Mouse (Mus musculus) heart, postnatal 14 days (tissue): ENCODE measurements around the gene Cntfr. TPM values are rescaled to one million over a fixed set of nuclear protein-coding genes. Genes with fewer than 3 reads are reported as not detected.

Experiments used
- DNase-seq, 2 experiments: peaks; one replicate each; pipeline ENCODE4 v3.0.0; 2021 to 2022
- intact Hi-C: fragments of 180-260 bp; cut with DNase I; formaldehyde crosslinking; loops from one replicate; pipeline ENCODE4 v1.15.1; 2025
- total RNA-seq, 2 experiments: library from RNA; stranded (reverse); gene quantifications; 2 replicates each; pipeline ENCODE4 v1.2.3; 2021

Gene Cntfr
- total RNA-seq, 2 experiments from 2014 or later = 2.0 to 5.1 TPM

- DNase-seq = no peak
- intact Hi-C loops = loop anchor here (2.0 kb wide), 1 partner anchor 41 kb away; the partner anchor contains the start of gene Cntfr
Measured at GRCm38 (mm10) chr4:41655525-41655924, 41.4 kb downstream of the Cntfr start.

GRCm38 (mm10) chr4:41654217-41654616 lies 42.7 kb downstream of the Cntfr start:
- peak; percentile 64 to 75 for DNase-seq
- intact Hi-C loops = loop anchor here (2.0 kb wide), 1 partner anchor 43 kb away; the partner anchor contains the start of gene Cntfr

DNA sequence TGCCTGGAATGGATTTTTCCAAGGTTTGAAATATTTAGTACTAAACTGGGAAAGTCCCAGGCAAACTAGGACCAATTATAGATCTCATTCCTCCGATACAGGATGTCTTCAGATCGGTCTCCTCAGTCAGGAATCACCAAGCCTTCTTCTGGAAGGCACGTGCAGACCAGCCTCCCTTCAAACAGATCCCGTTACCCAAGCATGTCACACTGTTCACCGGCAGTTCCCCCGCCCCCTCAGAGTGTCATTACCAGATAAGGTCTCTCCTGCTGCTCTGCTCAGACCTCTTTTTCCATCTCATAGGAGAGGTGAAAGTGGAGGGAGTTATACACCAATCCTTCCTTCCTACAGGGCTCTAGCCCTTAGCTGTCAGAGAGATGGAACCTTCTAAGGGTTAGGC lies 43.2 kb downstream of the Cntfr start:
- DNase-seq = no peak
- intact Hi-C loops = loop anchor here (1.0 to 2.0 kb wide), 4 partner anchors 39 to 185 kb away; partner anchors contain the start of gene Cntfr

DNA sequence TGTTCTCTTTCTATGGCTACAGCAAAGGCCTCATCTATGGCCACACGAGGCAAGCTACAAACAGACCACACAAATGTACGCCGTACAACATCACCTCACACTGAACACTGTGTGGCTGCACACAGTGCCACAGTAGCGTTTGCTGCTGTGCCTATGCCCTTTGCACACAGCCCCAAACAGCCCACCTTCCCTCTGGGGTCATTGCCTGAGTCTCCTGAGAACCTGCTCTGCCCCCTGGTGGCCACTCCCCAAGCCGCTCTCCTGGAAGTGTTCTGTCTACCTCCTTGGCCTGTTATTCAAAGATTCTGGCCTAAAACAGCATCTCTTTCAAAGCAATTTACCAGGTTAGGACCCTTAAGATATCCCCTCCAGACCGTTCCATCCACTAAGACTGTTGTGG lies 43.6 kb downstream of the Cntfr start:
- intact Hi-C loops = loop anchor here (1.0 to 2.0 kb wide), 3 partner anchors 38 to 185 kb away; no protein-coding TSS in a partner anchor
- peak; percentile 75 to 85 for DNase-seq

- no peak for DNase-seq
- intact Hi-C loops = no loop called here
Measured at GRCm38 (mm10) chr4:41648627-41649026, 48.3 kb downstream of the Cntfr start.

DNA sequence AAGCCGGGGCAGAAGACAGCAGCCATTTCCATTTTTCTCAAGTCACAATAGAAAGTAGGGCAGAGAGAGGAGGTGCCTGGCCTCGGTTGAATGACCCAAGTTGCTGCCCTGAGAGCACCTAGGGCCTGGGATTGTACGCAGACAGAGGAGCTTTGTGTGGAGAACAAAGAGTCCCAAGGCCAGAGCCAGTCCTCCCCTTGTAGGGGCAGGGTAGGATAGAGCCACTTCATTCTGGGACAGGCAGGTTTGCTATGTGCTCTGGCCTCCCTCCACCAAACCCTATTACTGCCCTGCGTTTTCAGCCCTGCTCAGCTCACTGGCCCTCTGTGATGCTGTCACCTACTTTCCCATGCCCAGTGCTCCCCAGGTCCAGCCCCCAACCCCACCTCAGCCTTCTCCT lies 48.7 kb downstream of the Cntfr start:
- intact Hi-C loops = no loop called here
- DNase-seq = no peak

DNA sequence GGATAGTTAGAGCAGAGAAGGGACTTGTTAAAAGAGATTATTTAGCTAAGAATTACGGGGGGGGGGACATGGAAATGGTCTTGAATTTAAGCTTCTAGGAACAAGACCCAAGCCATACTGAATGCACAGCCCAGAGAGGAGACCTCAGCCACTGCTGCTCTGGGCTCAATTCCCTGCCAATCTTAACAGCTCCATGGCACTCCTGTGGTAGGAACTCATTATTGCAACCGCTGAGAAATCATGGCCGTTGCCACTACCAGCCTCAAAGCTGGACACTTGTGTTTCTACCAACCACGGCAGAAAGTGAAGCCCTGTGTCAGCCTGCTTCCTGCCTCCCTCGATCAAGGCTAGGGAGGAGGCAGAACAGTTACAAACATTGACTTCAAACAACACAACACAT lies 51.4 kb downstream of the Cntfr start:
- intact Hi-C loops = no loop called here
- DNase-seq = peak in 1 of 2 experiments; percentile 52

GRCm38 (mm10) chr4:41641199-41641822 lies 55.6 kb downstream of the Cntfr start:
- intact Hi-C loops = no loop called here
- DNase-seq = no peak

GRCm38 (mm10) chr4:41639913-41640507 lies 56.9 kb downstream of the Cntfr start, which contains the start of gene Enho:
Gene Enho, minus strand, starts transcription at chr4:41640324.
- DNase-seq = peak; percentile 97 to 98
- intact Hi-C loops = no loop called here

DNA sequence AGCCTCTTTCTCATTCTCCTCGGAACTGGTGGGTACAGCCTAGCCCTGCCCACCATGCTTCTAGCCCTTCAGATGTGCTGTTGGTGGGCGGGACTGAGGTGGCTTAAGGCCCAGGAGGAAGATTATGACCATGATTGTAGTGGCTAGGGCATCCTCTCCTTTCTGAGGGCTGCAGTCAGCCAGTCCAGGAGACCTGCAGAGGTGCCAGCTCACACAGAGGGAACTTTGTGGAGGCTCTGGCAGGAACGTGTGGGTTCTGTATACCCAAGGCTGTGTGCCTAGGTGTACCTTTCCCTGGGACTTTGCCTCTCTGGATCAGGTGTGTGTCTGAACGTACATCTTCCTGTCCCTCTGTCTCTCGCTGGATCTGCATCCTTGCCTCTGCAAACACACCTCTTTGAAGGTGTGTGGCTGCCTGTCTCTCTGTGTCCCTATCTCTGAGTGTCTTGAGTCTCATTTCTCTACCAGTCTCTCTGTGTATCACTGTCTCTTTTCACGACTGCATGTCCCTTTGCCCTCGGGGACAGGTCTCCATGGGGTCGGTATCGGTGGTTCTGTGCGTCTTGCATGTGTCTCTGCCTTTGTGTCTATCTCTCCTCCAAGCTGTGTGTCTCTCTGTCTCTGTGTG lies 57.6 kb downstream of the Cntfr start:
- no peak for DNase-seq

DNA sequence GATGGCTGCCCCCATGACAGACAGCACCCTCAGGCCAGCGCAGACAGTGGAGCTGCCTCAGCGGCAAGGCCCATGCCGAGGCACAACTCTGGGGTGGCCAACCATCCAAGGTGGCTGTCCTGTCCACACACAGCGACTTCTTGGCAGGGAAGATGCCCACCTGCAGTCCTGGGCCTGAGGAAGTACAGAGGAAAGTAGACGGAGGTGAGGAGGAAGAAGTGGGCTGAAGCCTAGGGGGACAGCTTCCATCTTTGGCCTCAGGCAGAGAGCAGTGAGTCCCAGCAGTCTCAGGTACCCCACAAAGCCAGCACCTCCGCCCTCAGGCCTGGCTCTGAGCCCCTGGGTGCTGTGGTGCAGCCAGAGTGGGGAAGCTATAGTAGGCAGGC lies 58.1 kb downstream of the Cntfr start:
- intact Hi-C loops = no loop called here
- DNase-seq = no peak

More for the DNA sequence above, 57.6 kb downstream of the Cntfr start:
- intact Hi-C loops = no loop called here

- no peak for DNase-seq
- intact Hi-C loops = no loop called here
Measured at GRCm38 (mm10) chr4:41638186-41638731, 58.6 kb downstream of the Cntfr start.

DNA sequence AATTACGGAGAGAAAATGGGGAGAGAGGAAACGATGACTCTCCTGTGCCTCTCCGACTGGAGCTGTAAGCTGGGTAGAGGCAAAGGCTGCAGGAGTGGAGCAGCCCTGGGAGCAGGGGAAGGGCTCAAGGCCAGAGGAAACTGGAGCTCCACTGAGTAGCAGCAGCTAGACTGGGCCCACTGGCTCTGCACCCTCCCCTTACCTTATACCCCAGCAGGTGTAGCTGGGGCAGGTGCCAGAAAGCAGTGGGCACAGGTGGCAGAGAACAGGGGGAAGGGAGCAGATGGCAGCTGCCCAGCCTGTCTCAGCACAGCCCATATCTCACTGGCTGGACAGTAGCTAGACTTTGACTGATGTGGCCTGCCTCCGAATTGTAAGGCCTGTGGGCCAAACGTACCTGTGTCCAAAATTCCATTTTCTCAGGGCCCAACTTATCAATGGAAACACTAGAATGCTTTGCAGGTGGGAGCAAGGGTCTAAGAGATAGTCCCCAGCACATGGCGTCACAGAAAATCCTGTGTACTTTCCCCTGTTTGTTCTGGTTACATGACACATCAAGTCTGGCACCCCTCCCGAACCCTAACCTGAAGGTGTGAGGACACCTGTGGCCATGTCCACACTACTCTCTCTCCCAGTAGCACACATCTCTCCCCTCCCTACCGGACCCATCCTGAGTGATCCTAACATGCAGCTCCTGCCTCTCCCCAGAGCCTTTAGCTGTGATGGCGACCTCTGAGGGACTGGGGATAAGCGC lies 59.8 kb downstream of the Cntfr start:
- DNase-seq = no peak
- intact Hi-C loops = loop anchor here (2.0 kb wide), 1 partner anchor 68 kb away; the partner anchor contains the start of genes Dnaic1 and Fam219a

DNA sequence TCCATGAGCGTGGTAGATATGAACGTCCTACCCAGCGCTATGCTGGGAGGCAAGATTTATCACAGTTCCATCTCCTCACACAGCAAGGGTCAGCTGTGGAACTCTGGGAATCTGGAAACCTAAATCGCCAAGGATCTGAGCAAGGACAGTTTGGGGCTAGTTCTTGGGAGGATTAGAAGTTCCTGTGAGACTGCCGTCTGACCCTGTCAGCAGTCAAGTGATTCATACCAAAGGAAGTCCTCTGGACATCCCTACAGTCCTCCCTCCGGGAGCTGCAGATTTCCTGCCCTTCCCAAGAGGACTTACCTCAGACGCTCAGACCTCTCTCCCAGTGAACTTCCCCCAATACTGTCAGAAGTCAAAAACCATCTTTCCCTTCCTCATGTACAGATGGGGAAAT lies 60.5 kb downstream of the Cntfr start:
- intact Hi-C loops = loop anchor here (2.0 kb wide), 1 partner anchor 68 kb away; the partner anchor contains the start of genes Dnaic1 and Fam219a
- no peak for DNase-seq

GRCm38 (mm10) chr4:41635906-41636305 lies 61.0 kb downstream of the Cntfr start:
- intact Hi-C loops = loop anchor here (2.0 kb wide), 1 partner anchor 67 kb away; the partner anchor contains the start of genes Dnaic1 and Fam219a
- no peak for DNase-seq

DNA sequence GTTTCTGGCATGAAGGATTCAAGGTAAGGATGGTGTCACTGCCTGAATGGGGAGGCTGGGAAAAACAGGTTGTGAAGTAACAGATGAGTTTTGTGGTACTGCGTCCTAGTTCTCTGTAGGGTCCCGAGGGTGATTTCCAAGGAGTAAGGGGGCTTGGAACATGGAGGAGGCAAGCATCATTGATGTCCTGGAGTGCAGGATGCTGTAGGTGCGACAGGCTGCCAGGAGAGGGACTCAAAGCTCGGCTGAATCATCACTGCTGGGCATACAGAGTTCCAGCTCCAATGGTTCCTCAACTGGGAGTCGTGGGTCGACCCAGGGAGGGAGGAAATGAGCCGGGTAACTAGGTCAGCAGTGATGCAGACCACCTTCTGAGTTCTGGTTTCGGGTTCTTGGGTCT lies 61.7 kb downstream of the Cntfr start:
- no peak for DNase-seq
- intact Hi-C loops = no loop called here

DNA sequence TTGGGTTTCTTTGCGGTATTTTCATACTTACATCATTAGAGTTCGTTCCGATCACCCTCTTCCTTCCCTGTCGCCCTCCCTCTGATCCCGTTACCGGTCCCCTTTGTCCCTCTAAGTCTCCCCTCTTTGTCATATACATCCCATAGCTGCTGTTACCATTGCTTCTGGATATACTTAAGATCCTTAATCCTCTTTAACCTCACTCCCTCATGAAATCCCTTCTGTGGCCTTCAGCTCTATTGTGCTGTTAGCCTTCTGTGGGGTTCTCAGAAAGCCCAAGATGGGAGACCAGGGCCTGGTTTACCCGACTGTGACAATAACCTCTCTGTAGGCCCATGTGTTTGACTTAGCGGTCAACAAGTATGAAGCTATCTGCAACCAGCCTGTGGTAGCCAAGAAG lies 62.3 kb downstream of the Cntfr start:
- intact Hi-C loops = no loop called here
- DNase-seq = no peak

GRCm38 (mm10) chr4:41633001-41633400 lies 63.9 kb downstream of the Cntfr start:
- DNase-seq = no peak
- intact Hi-C loops = no loop called here

- intact Hi-C loops = no loop called here
- peak in 1 of 2 experiments; percentile 32 for DNase-seq
Measured at GRCm38 (mm10) chr4:41631390-41631789, 65.5 kb downstream of the Cntfr start.

DNA sequence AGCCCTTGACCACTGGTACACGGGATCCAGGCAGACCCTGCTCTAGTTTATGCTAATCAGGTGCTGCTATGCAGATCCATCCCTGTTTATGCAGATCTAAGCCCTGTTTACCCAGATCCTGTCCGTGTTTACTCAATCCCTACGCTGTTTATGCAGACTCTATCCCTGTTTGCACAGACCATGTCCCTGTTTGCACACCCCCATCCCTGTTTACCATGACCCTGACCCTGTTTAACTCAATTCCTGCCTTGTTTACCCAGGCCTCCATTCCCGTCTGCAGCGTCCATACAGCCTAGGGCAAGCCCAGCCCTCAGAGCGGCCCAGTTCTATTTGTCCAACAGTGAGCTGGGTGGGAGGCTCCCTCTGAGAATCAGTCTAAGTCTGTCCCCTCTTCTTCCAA lies 66.7 kb downstream of the Cntfr start:
- DNase-seq = no peak
- intact Hi-C loops = no loop called here
